Mouse (Mus musculus) mesoderm, embryonic 11.5 days (tissue): ENCODE data around the gene Odf3l2.
A peak's percentile ranks its signal among the peaks of the same experiment; 100 is the strongest.

ENCODE experiments used
- DNase-seq: peaks from one replicate; pipeline ENCODE4 v3.0.0-alpha.2; 2012; ENCODE audit warnings: low read depth, low spot score

Odf3l2 gene

GRCm38 (mm10) chr10:79631432-79631831, 14.1 kb downstream of the Odf3l2 start:
- DNase-seq: no peak

GRCm38 (mm10) chr10:79628377-79628776, 17.2 kb downstream of the Odf3l2 start:
- DNase-seq: no peak

- no peak for DNase-seq
These were observed 19.4 kb downstream of the Odf3l2 start for GRCm38 (mm10) chr10:79626156-79626555.

- DNase-seq: no peak
These were observed 20.1 kb downstream of the Odf3l2 start for GRCm38 (mm10) chr10:79625398-79625797.

GRCm38 (mm10) chr10:79623950-79624349, 21.6 kb downstream of the Odf3l2 start:
- DNase-seq: no peak

GRCm38 (mm10) chr10:79616376-79616775, 29.2 kb downstream of the Odf3l2 start:
- no peak for DNase-seq

GRCm38 (mm10) chr10:79615860-79616259, 29.7 kb downstream of the Odf3l2 start:
- peak; percentile 37 for DNase-seq

- DNase-seq: no peak
These were observed 31.3 kb downstream of the Odf3l2 start for GRCm38 (mm10) chr10:79614305-79614643.

- DNase-seq: peak; percentile 79
These were observed 31.8 kb downstream of the Odf3l2 start, which contains the start of gene C2cd4c for GRCm38 (mm10) chr10:79613578-79614304. TSS of gene C2cd4c (minus strand) at chr10:79614025.

GRCm38 (mm10) chr10:79612192-79613135, 33.1 kb downstream of the Odf3l2 start:
- DNase-seq: peak; percentile 58

GRCm38 (mm10) chr10:79611296-79611695, 34.2 kb downstream of the Odf3l2 start:
- no peak for DNase-seq

GRCm38 (mm10) chr10:79609276-79609675, 36.3 kb downstream of the Odf3l2 start:
- no peak for DNase-seq

- DNase-seq: no peak
These were observed 37.6 kb downstream of the Odf3l2 start for GRCm38 (mm10) chr10:79607892-79608291.

- no peak for DNase-seq
These were observed 39.0 kb downstream of the Odf3l2 start for GRCm38 (mm10) chr10:79606537-79606936.

- DNase-seq: no peak
These were observed 47.7 kb downstream of the Odf3l2 start for GRCm38 (mm10) chr10:79597936-79598230.

- DNase-seq: no peak
These were observed 48.2 kb downstream of the Odf3l2 start for GRCm38 (mm10) chr10:79597051-79597935.

GRCm38 (mm10) chr10:79595590-79595929, 50.0 kb downstream of the Odf3l2 start:
- DNase-seq: no peak

- DNase-seq: peak; percentile 86
These were observed 50.5 kb downstream of the Odf3l2 start for GRCm38 (mm10) chr10:79594872-79595589.

GRCm38 (mm10) chr10:79594111-79594510, 51.4 kb downstream of the Odf3l2 start:
- no peak for DNase-seq

- DNase-seq: no peak
These were observed 54.8 kb downstream of the Odf3l2 start for GRCm38 (mm10) chr10:79590702-79591101.
